Mouse (Mus musculus): ENCODE measurements around the gene Fam161b. TPM values are rescaled to one million over a fixed set of nuclear protein-coding genes. Genes with fewer than 3 reads are reported as not detected.

Fam161b gene
- polyA plus RNA-seq, 1 experiment from 2014 or later = 19.9 TPM

- H3K9me3 ChIP-seq (ENCODE audit: control insufficient read depth, low read length) = no peaks in the 10 kb centered on the region
- H3K4me1 ChIP-seq (ENCODE audit: control insufficient read depth, insufficient read depth, low read length) = no peaks in the 10 kb centered on the region
- H3K9ac ChIP-seq (replicated peaks; ENCODE audit: low read depth, low read length) = no peak overlapping the region
- no peaks in the 10 kb centered on the region for H3K27me3 ChIP-seq (ENCODE audit: control insufficient read depth, insufficient read depth, low read length)
- WGBS = 86% methylated on average over 9 of the region's 9 CpGs
- no peak overlapping the region for H3K27ac ChIP-seq (ENCODE audit: low read depth, low read length)
- no peak for ATAC-seq (ENCODE audit: low read depth)
- H3K4me3 ChIP-seq (ENCODE audit: low read depth, low read length) = no peak overlapping the region
- H3K4me2 ChIP-seq (ENCODE audit: low read depth, low read length) = no peak overlapping the region
- H3K36me3 ChIP-seq (ENCODE audit: control insufficient read depth, insufficient read depth, low read length) = no peaks in the 10 kb centered on the region
These were observed 38.0 kb upstream of the Fam161b start for GRCm38 (mm10) chr12:84399663-84400062.

GRCm38 (mm10) chr12:84399135-84399534 lies 37.5 kb upstream of the Fam161b start:
- 77% methylated on average over 9 of the region's 9 CpGs for WGBS
- H3K9me3 ChIP-seq (ENCODE audit: control insufficient read depth, low read length) = no peaks in the 10 kb centered on the region
- no peak for ATAC-seq (ENCODE audit: low read depth)

GRCm38 (mm10) chr12:84398629-84399028 lies 37.0 kb upstream of the Fam161b start:
- 81% methylated on average over 5 of the region's 5 CpGs for WGBS
- H3K9me3 ChIP-seq (ENCODE audit: control insufficient read depth, low read length) = no peaks in the 10 kb centered on the region
- H3K4me1 ChIP-seq (ENCODE audit: control insufficient read depth, insufficient read depth, low read length) = no peaks in the 10 kb centered on the region
- H3K4me2 ChIP-seq (ENCODE audit: low read depth, low read length) = no peak overlapping the region
- no peak overlapping the region for H3K4me3 ChIP-seq (ENCODE audit: low read depth, low read length)
- H3K9ac ChIP-seq (replicated peaks; ENCODE audit: low read depth, low read length) = no peak overlapping the region
- ATAC-seq (ENCODE audit: low read depth) = no peak
- H3K27ac ChIP-seq (ENCODE audit: low read depth, low read length) = no peak overlapping the region
- no peaks in the 10 kb centered on the region for H3K27me3 ChIP-seq (ENCODE audit: control insufficient read depth, insufficient read depth, low read length)
- H3K36me3 ChIP-seq (ENCODE audit: control insufficient read depth, insufficient read depth, low read length) = no peaks in the 10 kb centered on the region

More at GRCm38 (mm10) chr12:84399135-84399534, 37.5 kb upstream of the Fam161b start:
- Histone ChIP-seq H3K9ac (replicated peaks; ENCODE audit: low read depth, low read length) (no peak overlapping the region), H3K4me1 (ENCODE audit: control insufficient read depth, insufficient read depth, low read length) (no peaks in the 10 kb centered on the region), H3K27ac (ENCODE audit: low read depth, low read length) (no peak overlapping the region), H3K4me3 (ENCODE audit: low read depth, low read length) (no peak overlapping the region), H3K27me3 (ENCODE audit: control insufficient read depth, insufficient read depth, low read length) (no peaks in the 10 kb centered on the region), H3K36me3 (ENCODE audit: control insufficient read depth, insufficient read depth, low read length) (no peaks in the 10 kb centered on the region), H3K4me2 (ENCODE audit: low read depth, low read length) (no peak overlapping the region)

GRCm38 (mm10) chr12:84397685-84398084 lies 36.1 kb upstream of the Fam161b start:
- Histone ChIP-seq H3K4me3 (ENCODE audit: low read depth, low read length) (no peak overlapping the region), H3K27me3 (ENCODE audit: control insufficient read depth, insufficient read depth, low read length) (no peaks in the 10 kb centered on the region), H3K27ac (ENCODE audit: low read depth, low read length) (no peak overlapping the region), H3K4me1 (ENCODE audit: control insufficient read depth, insufficient read depth, low read length) (no peaks in the 10 kb centered on the region), H3K4me2 (ENCODE audit: low read depth, low read length) (no peak overlapping the region), H3K9ac (replicated peaks; ENCODE audit: low read depth, low read length) (no peak overlapping the region), H3K36me3 (ENCODE audit: control insufficient read depth, insufficient read depth, low read length) (no peaks in the 10 kb centered on the region), H3K9me3 (ENCODE audit: control insufficient read depth, low read length) (no peaks in the 10 kb centered on the region)
- no peak for ATAC-seq (ENCODE audit: low read depth)

- H3K9me3 ChIP-seq (ENCODE audit: control insufficient read depth, low read length) = no peaks in the 10 kb centered on the region
- H3K27ac ChIP-seq (ENCODE audit: low read depth, low read length) = no peak overlapping the region
- 94% methylated on average over 14 of the region's 14 CpGs for WGBS
- no peaks in the 10 kb centered on the region for H3K36me3 ChIP-seq (ENCODE audit: control insufficient read depth, insufficient read depth, low read length)
- no peaks in the 10 kb centered on the region for H3K4me1 ChIP-seq (ENCODE audit: control insufficient read depth, insufficient read depth, low read length)
- H3K4me2 ChIP-seq (ENCODE audit: low read depth, low read length) = no peak overlapping the region
- no peaks in the 10 kb centered on the region for H3K27me3 ChIP-seq (ENCODE audit: control insufficient read depth, insufficient read depth, low read length)
- no peak for ATAC-seq (ENCODE audit: low read depth)
- H3K4me3 ChIP-seq (ENCODE audit: low read depth, low read length) = no peak overlapping the region
- H3K9ac ChIP-seq (replicated peaks; ENCODE audit: low read depth, low read length) = no peak overlapping the region
These were observed 35.5 kb upstream of the Fam161b start for GRCm38 (mm10) chr12:84396947-84397679.

- no peaks in the 10 kb centered on the region for H3K36me3 ChIP-seq (ENCODE audit: control insufficient read depth, insufficient read depth, low read length)
- no peaks in the 10 kb centered on the region for H3K9me3 ChIP-seq (ENCODE audit: control insufficient read depth, low read length)
- H3K4me2 ChIP-seq (ENCODE audit: low read depth, low read length) = no peak overlapping the region
- WGBS = 92% methylated on average over 5 of the region's 5 CpGs
- no peak overlapping the region for H3K9ac ChIP-seq (replicated peaks; ENCODE audit: low read depth, low read length)
- no peak overlapping the region for H3K27ac ChIP-seq (ENCODE audit: low read depth, low read length)
- H3K27me3 ChIP-seq (ENCODE audit: control insufficient read depth, insufficient read depth, low read length) = no peaks in the 10 kb centered on the region
- H3K4me1 ChIP-seq (ENCODE audit: control insufficient read depth, insufficient read depth, low read length) = no peaks in the 10 kb centered on the region
- H3K4me3 ChIP-seq (ENCODE audit: low read depth, low read length) = no peak overlapping the region
- no peak for ATAC-seq (ENCODE audit: low read depth)
These were observed 32.2 kb upstream of the Fam161b start for GRCm38 (mm10) chr12:84393847-84394246.

- Histone ChIP-seq H3K9me3 (ENCODE audit: control insufficient read depth, low read length) (no peaks in the 10 kb centered on the region), H3K27ac (ENCODE audit: low read depth, low read length) (no peak overlapping the region), H3K4me3 (ENCODE audit: low read depth, low read length) (no peak overlapping the region), H3K9ac (replicated peaks; ENCODE audit: low read depth, low read length) (no peak overlapping the region), H3K27me3 (ENCODE audit: control insufficient read depth, insufficient read depth, low read length) (no peaks in the 10 kb centered on the region), H3K4me1 (ENCODE audit: control insufficient read depth, insufficient read depth, low read length) (no peaks in the 10 kb centered on the region), H3K36me3 (ENCODE audit: control insufficient read depth, insufficient read depth, low read length) (no peaks in the 10 kb centered on the region), H3K4me2 (ENCODE audit: low read depth, low read length) (no peak overlapping the region)
- WGBS = 98% methylated on average over 4 of the region's 4 CpGs
- no peak for ATAC-seq (ENCODE audit: low read depth)
These were observed 31.0 kb upstream of the Fam161b start for GRCm38 (mm10) chr12:84392681-84393080.

GRCm38 (mm10) chr12:84390336-84390735 lies 28.7 kb upstream of the Fam161b start:
- 90% methylated on average over 6 of the region's 6 CpGs for WGBS
- H3K9ac ChIP-seq (replicated peaks; ENCODE audit: low read depth, low read length) = no peak overlapping the region
- H3K36me3 ChIP-seq (ENCODE audit: control insufficient read depth, insufficient read depth, low read length) = no peaks in the 10 kb centered on the region; the same call in 1 of the 2 replicates
- H3K27ac ChIP-seq (ENCODE audit: low read depth, low read length) = no peak overlapping the region
- no peaks in the 10 kb centered on the region for H3K9me3 ChIP-seq (ENCODE audit: control insufficient read depth, low read length)
- ATAC-seq (ENCODE audit: low read depth) = no peak
- H3K4me3 ChIP-seq (ENCODE audit: low read depth, low read length) = no peak overlapping the region
- H3K4me2 ChIP-seq (ENCODE audit: low read depth, low read length) = no peak overlapping the region
- H3K27me3 ChIP-seq (ENCODE audit: control insufficient read depth, insufficient read depth, low read length) = no peaks in the 10 kb centered on the region
- no peaks in the 10 kb centered on the region for H3K4me1 ChIP-seq (ENCODE audit: control insufficient read depth, insufficient read depth, low read length)

- Histone ChIP-seq H3K9me3 (ENCODE audit: control insufficient read depth, low read length) (no peaks in the 10 kb centered on the region), H3K4me1 (ENCODE audit: control insufficient read depth, insufficient read depth, low read length) (no peaks in the 10 kb centered on the region), H3K27ac (ENCODE audit: low read depth, low read length) (no peak overlapping the region), H3K36me3 (ENCODE audit: control insufficient read depth, insufficient read depth, low read length) (no peaks in the 10 kb centered on the region; the same call in 1 of the 2 replicates), H3K4me3 (ENCODE audit: low read depth, low read length) (no peak overlapping the region), H3K4me2 (ENCODE audit: low read depth, low read length) (no peak overlapping the region), H3K9ac (replicated peaks; ENCODE audit: low read depth, low read length) (no peak overlapping the region), H3K27me3 (ENCODE audit: control insufficient read depth, insufficient read depth, low read length) (no peaks in the 10 kb centered on the region)
- WGBS = 75% methylated on average over 14 of the region's 14 CpGs
- no peak for ATAC-seq (ENCODE audit: low read depth)
These were observed 27.3 kb upstream of the Fam161b start for GRCm38 (mm10) chr12:84388774-84389400.
